Mouse (Mus musculus) liver, embryonic 15.5 days (tissue): ENCODE results near the gene Ipp. TPM values are rescaled to one million over a fixed set of nuclear protein-coding genes. Genes with fewer than 3 reads are reported as not detected.

Experiments
- ATAC-seq: fragments of 200-750 bp; cut with Nextera tagmentation; 2 replicates; pipeline ENCODE4 v1.8.0; 2017; ENCODE audit warnings: moderate number of reproducible peaks, mild to moderate bottlenecking, moderate library complexity; ENCODE audit not compliant: insufficient read depth
- H3K27ac ChIP-seq: fragments of 300-500 bp; sonication (generic); replicated peaks from 2 replicates; pipeline ENCODE4 v1.5.1; 2015; ENCODE audit warnings: mild to moderate bottlenecking, inconsistent platforms
- H3K27me3 ChIP-seq: fragments of 300-500 bp; sonication (generic); 2 replicates; pipeline ENCODE4 v1.6.1; 2015; ENCODE audit warnings: mild to moderate bottlenecking, inconsistent platforms
- H3K36me3 ChIP-seq: fragments of 300-500 bp; sonication (generic); replicated peaks from 2 replicates; pipeline ENCODE4 v1.6.1; 2015; ENCODE audit warnings: moderate library complexity, mild to moderate bottlenecking, inconsistent platforms
- H3K4me1 ChIP-seq: fragments of 300-500 bp; sonication (generic); replicated peaks from 2 replicates; pipeline ENCODE4 v1.6.1; 2015; ENCODE audit warnings: inconsistent platforms
- H3K4me2 ChIP-seq: fragments of 300-500 bp; sonication (generic); 2 replicates; pipeline ENCODE4 v1.6.1; 2015; ENCODE audit warnings: moderate library complexity, mild to moderate bottlenecking, inconsistent platforms
- H3K4me3 ChIP-seq: fragments of 300-500 bp; sonication (generic); replicated peaks from 2 replicates; pipeline ENCODE4 v1.5.1; 2015; ENCODE audit warnings: mild to moderate bottlenecking, inconsistent platforms
- H3K9ac ChIP-seq: fragments of 300-500 bp; sonication (generic); 2 replicates; pipeline ENCODE4 v1.6.1; 2015; ENCODE audit warnings: moderate library complexity, mild to moderate bottlenecking, inconsistent platforms
- H3K9me3 ChIP-seq: fragments of 300-500 bp; sonication (generic); replicated peaks from 2 replicates; pipeline ENCODE4 v1.6.1; 2016; ENCODE audit warnings: inconsistent platforms
- WGBS: fragments of 180-500 bp; shearing (Covaris S2); methylation state at CpG from one replicate; pipeline ENCODE4 v1.1.7; 2015; ENCODE audit warnings: mixed read lengths; ENCODE audit not compliant: insufficient replicate concordance; 5-methylcytosine and 5-hydroxymethylcytosine counted together
- polyA plus RNA-seq: library from polyadenylated mRNA; unstranded; fragments of >200 nt; fragmentation: Nextera tagmentation; extraction: Ambion mirVana; gene quantifications from 2 replicates; pipeline ENCODE4 v1.2.1, GENCODE M21; 2015

Ipp gene
- polyA plus RNA-seq, 1 experiment from 2014 or later, result 13.6 TPM

- no peaks in the 10 kb centered on the region for H3K9me3 ChIP-seq
- peak; percentile 54 for ATAC-seq
- peaks cover 5% of the 10 kb centered on the region for H3K4me1 ChIP-seq
- H3K9ac ChIP-seq, result no peak overlapping the region
- H3K4me2 ChIP-seq, result no peak overlapping the region
- WGBS, result 61% methylated on average over 3 of the region's 3 CpGs
- no peak overlapping the region for H3K27ac ChIP-seq
- H3K36me3 ChIP-seq, result no peaks in the 10 kb centered on the region
- no peaks in the 10 kb centered on the region for H3K27me3 ChIP-seq
- no peak overlapping the region for H3K4me3 ChIP-seq
Observed at GRCm38 (mm10) chr4:116499978-116500377, 7.4 kb upstream of the Ipp start.

GRCm38 (mm10) chr4:116506886-116507424, 394 bp upstream of the Ipp start:
- H3K27ac ChIP-seq, result peak overlapping the region; percentile 77; the same call in 1 of the 2 replicates
- H3K4me1 ChIP-seq, result peaks cover 26% of the 10 kb centered on the region
- peak; percentile 4; the same call in 1 of the 2 replicates for ATAC-seq
- peak overlapping the region; percentile 65 for H3K4me3 ChIP-seq
- H3K36me3 ChIP-seq, result peaks cover 9% of the 10 kb centered on the region; the same call in 1 of the 2 replicates
- no peaks in the 10 kb centered on the region for H3K9me3 ChIP-seq
- H3K9ac ChIP-seq, result peak overlapping the region; percentile 69
- no peaks in the 10 kb centered on the region for H3K27me3 ChIP-seq
- H3K4me2 ChIP-seq, result peak overlapping the region; percentile 81
- 22% methylated on average over 11 of the region's 11 CpGs for WGBS

- ATAC-seq, result no peak
- no peaks in the 10 kb centered on the region for H3K9me3 ChIP-seq
- WGBS, result 71% methylated on average over 2 of the region's 2 CpGs
- no peaks in the 10 kb centered on the region for H3K4me1 ChIP-seq
- no peak overlapping the region for H3K9ac ChIP-seq
- H3K4me3 ChIP-seq, result no peak overlapping the region
- H3K4me2 ChIP-seq, result no peak overlapping the region
- H3K27ac ChIP-seq, result no peak overlapping the region
- peaks cover 39% of the 10 kb centered on the region for H3K36me3 ChIP-seq
- no peaks in the 10 kb centered on the region for H3K27me3 ChIP-seq
Observed at GRCm38 (mm10) chr4:116531109-116531508, 23.8 kb downstream of the Ipp start.

GRCm38 (mm10) chr4:116536351-116536750, 29.0 kb downstream of the Ipp start:
- Histone ChIP-seq H3K27ac (no peak overlapping the region), H3K9ac (no peak overlapping the region), H3K4me3 (no peak overlapping the region), H3K4me2 (no peak overlapping the region), H3K27me3 (no peaks in the 10 kb centered on the region), H3K9me3 (no peaks in the 10 kb centered on the region), H3K4me1 (no peaks in the 10 kb centered on the region), H3K36me3 (peaks cover 32% of the 10 kb centered on the region)
- no peak for ATAC-seq

GRCm38 (mm10) chr4:116537737-116538136, 30.4 kb downstream of the Ipp start:
- Histone ChIP-seq H3K9me3 (no peaks in the 10 kb centered on the region), H3K4me2 (no peak overlapping the region), H3K4me1 (no peaks in the 10 kb centered on the region), H3K36me3 (peaks cover 29% of the 10 kb centered on the region), H3K9ac (no peak overlapping the region), H3K4me3 (no peak overlapping the region), H3K27me3 (no peaks in the 10 kb centered on the region), H3K27ac (no peak overlapping the region)
- whole genome bisulfite sequencing, result 69% methylated on average over 3 of the region's 3 CpGs
- no peak for ATAC-seq

- Histone ChIP-seq H3K9me3 (no peaks in the 10 kb centered on the region), H3K4me1 (peaks cover 4% of the 10 kb centered on the region; the same call in 1 of the 2 replicates), H3K4me3 (no peak overlapping the region), H3K27me3 (no peaks in the 10 kb centered on the region), H3K9ac (no peak overlapping the region), H3K27ac (no peak overlapping the region), H3K36me3 (peaks cover 19% of the 10 kb centered on the region), H3K4me2 (no peak overlapping the region)
- no peak for ATAC-seq
- WGBS, result 38% methylated on average over 1 of the region's 1 CpGs
Observed at GRCm38 (mm10) chr4:116550432-116550831, 43.1 kb downstream of the Ipp start.

- H3K4me3 ChIP-seq, result no peak overlapping the region
- H3K4me2 ChIP-seq, result no peak overlapping the region
- 83% methylated on average over 3 of the region's 3 CpGs for WGBS
- peaks cover 19% of the 10 kb centered on the region for H3K36me3 ChIP-seq
- H3K4me1 ChIP-seq, result peaks cover 8% of the 10 kb centered on the region; the same call in 1 of the 2 replicates
- H3K9me3 ChIP-seq, result no peaks in the 10 kb centered on the region
- ATAC-seq, result no peak
- no peak overlapping the region for H3K27ac ChIP-seq
- no peaks in the 10 kb centered on the region for H3K27me3 ChIP-seq
- H3K9ac ChIP-seq, result no peak overlapping the region
Observed at GRCm38 (mm10) chr4:116553035-116553434, 45.7 kb downstream of the Ipp start.

GRCm38 (mm10) chr4:116555413-116556300, 48.3 kb downstream of the Ipp start, which contains the start of gene Tmem69:
Gene Tmem69, minus strand, starts transcription at chr4:116555936.
- Histone ChIP-seq H3K4me2 (peak within 1 kb of the TSS; percentile 96), H3K27ac (peak within 1 kb of the TSS; percentile 98), H3K4me3 (peak within 1 kb of the TSS; percentile 97), H3K36me3 (peaks cover 19% of the 10 kb centered on the region), H3K4me1 (peaks cover 25% of the 10 kb centered on the region), H3K9me3 (no peaks in the 10 kb centered on the region), H3K9ac (peak within 1 kb of the TSS; percentile 96), H3K27me3 (no peaks in the 10 kb centered on the region)
- no peak for ATAC-seq
- 2% methylated on average over 23 of the region's 23 CpGs for WGBS

GRCm38 (mm10) chr4:116556561-116557305, 49.4 kb downstream of the Ipp start:
- peak overlapping the region; percentile 96 for H3K9ac ChIP-seq
- under 1% methylated on average over 28 of the region's 28 CpGs for WGBS
- peak overlapping the region; percentile 98 for H3K27ac ChIP-seq
- peak overlapping the region; percentile 96 for H3K4me2 ChIP-seq
- no peaks in the 10 kb centered on the region for H3K9me3 ChIP-seq
- H3K27me3 ChIP-seq, result no peaks in the 10 kb centered on the region
- peaks cover 19% of the 10 kb centered on the region for H3K36me3 ChIP-seq
- peak; percentile 95 for ATAC-seq
- H3K4me1 ChIP-seq, result peaks cover 30% of the 10 kb centered on the region
- H3K4me3 ChIP-seq, result peak overlapping the region; percentile 97

- peak within 1 kb of the TSS; percentile 97 for H3K4me3 ChIP-seq
- ATAC-seq, result peak; percentile 94
- peak within 1 kb of the TSS; percentile 96 for H3K4me2 ChIP-seq
- peak within 1 kb of the TSS; percentile 98 for H3K27ac ChIP-seq
- WGBS, result under 1% methylated on average over 78 of the region's 78 CpGs
- no peaks in the 10 kb centered on the region for H3K27me3 ChIP-seq
- H3K4me1 ChIP-seq, result peaks cover 38% of the 10 kb centered on the region
- H3K36me3 ChIP-seq, result peaks cover 16% of the 10 kb centered on the region
- H3K9ac ChIP-seq, result peak within 1 kb of the TSS; percentile 96
- H3K9me3 ChIP-seq, result no peaks in the 10 kb centered on the region
Observed at GRCm38 (mm10) chr4:116557306-116558121, 50.2 kb downstream of the Ipp start, which contains the start of gene Gpbp1l1. Gene Gpbp1l1, plus strand, starts transcription at chr4:116557658.
